Mouse (Mus musculus): Measurements from ENCODE around the gene Stard10. TPM values are rescaled to one million over a fixed set of nuclear protein-coding genes. Genes with fewer than 3 reads are reported as not detected.

Gene Stard10
- polyA plus RNA-seq, 1 experiment from 2014 or later = 5.2 TPM

- WGBS = 40% methylated on average over 8 of the region's 8 CpGs
- Histone ChIP-seq H3K9me3 (no peaks in the 10 kb centered on the region), H3K27me3 (no peaks in the 10 kb centered on the region), H3K4me2 (replicated peaks) (no peak overlapping the region), H3K4me3 (no peak overlapping the region), H3K4me1 (peaks cover 17% of the 10 kb centered on the region; the same call in 1 of the 2 replicates), H3K36me3 (no peaks in the 10 kb centered on the region), H3K27ac (replicated peaks) (no peak overlapping the region; the same call in 1 of the 2 replicates), H3K9ac (replicated peaks) (0 out of 2 replicates have a peak overlapping the region, but pooled peaks have one; percentile 8)
- peak; percentile 64 for ATAC-seq (ENCODE audit: low FRiP score, low read depth)
Measured at GRCm38 (mm10) chr7:101393694-101394504, 77.0 kb downstream of the Stard10 start.

- Histone ChIP-seq H3K27ac (replicated peaks) (no peak overlapping the region; the same call in 1 of the 2 replicates), H3K4me2 (replicated peaks) (no peak overlapping the region), H3K4me3 (no peak overlapping the region), H3K9ac (replicated peaks) (no peak overlapping the region), H3K4me1 (peaks cover 17% of the 10 kb centered on the region; the same call in 1 of the 2 replicates), H3K9me3 (no peaks in the 10 kb centered on the region), H3K36me3 (no peaks in the 10 kb centered on the region), H3K27me3 (no peaks in the 10 kb centered on the region)
- 50% methylated on average over 3 of the region's 3 CpGs for WGBS
- 0 out of 2 replicates have a peak, but pooled peaks have one; percentile 6 for ATAC-seq (ENCODE audit: low FRiP score, low read depth)
Measured at GRCm38 (mm10) chr7:101394569-101394968, 77.7 kb downstream of the Stard10 start.

GRCm38 (mm10) chr7:101395471-101395870, 78.6 kb downstream of the Stard10 start:
- Histone ChIP-seq H3K36me3 (no peaks in the 10 kb centered on the region), H3K4me2 (replicated peaks) (no peak overlapping the region), H3K9ac (replicated peaks) (no peak overlapping the region), H3K4me1 (peaks cover 17% of the 10 kb centered on the region; the same call in 1 of the 2 replicates), H3K4me3 (no peak overlapping the region), H3K9me3 (no peaks in the 10 kb centered on the region), H3K27me3 (no peaks in the 10 kb centered on the region), H3K27ac (replicated peaks) (no peak overlapping the region)
- no peak for ATAC-seq (ENCODE audit: low FRiP score, low read depth)
- whole genome bisulfite sequencing = 91% methylated on average over 2 of the region's 2 CpGs

Other genes starting within 250 kb of the Stard10 start
- gene Fchsd2, start 224.2 kb upstream of the Stard10 start, polyA plus RNA-seq (2016; fragmentation: Nextera tagmentation; extraction: Ambion mirVana) = 37.6 and 39.3 TPM in 2 replicates
- 18.5 and 19.3 TPM in 2 replicates for gene Atg16l2, start 14.8 kb upstream of the Stard10 start, polyA plus RNA-seq (2016; fragmentation: Nextera tagmentation; extraction: Ambion mirVana)
- 13.3 and 15.0 TPM in 2 replicates for gene Arap1, start 31.0 kb downstream of the Stard10 start, polyA plus RNA-seq (2016; fragmentation: Nextera tagmentation; extraction: Ambion mirVana)
- not detected in 2 replicates for gene Gm45837, start 93.8 kb downstream of the Stard10 start, polyA plus RNA-seq (2016; fragmentation: Nextera tagmentation; extraction: Ambion mirVana)
- gene Pde2a, start 104.6 kb downstream of the Stard10 start, polyA plus RNA-seq (2016; fragmentation: Nextera tagmentation; extraction: Ambion mirVana) = 16.1 and 17.8 TPM in 2 replicates

Measured in midbrain, embryonic 12.5 days (tissue).